Mouse (Mus musculus) ES-E14 (cell line): ENCODE measurements around the gene Mpp3. TPM values are rescaled to one million over a fixed set of nuclear protein-coding genes. Genes with fewer than 3 reads are reported as not detected.

ENCODE experiments used
- DNase-seq: peaks from one replicate; pipeline ENCODE4 v3.0.0-alpha.2; 2013; ENCODE audit warnings: low read depth, low spot score
- H3K27ac ChIP-seq: 2 replicates; pipeline ENCODE4 v1.5.1; 2012; ENCODE audit warnings: low read depth, mild to moderate bottlenecking, low read length, moderate library complexity, mixed read lengths; ENCODE audit not compliant: poor library complexity, insufficient read depth, severe bottlenecking
- H3K36me3 ChIP-seq: 2 replicates; pipeline ENCODE4 v1.6.1; 2012; ENCODE audit warnings: mild to moderate bottlenecking, low read length, moderate library complexity, mixed read lengths; ENCODE audit not compliant: control insufficient read depth, poor library complexity, insufficient read depth, severe bottlenecking
- H3K4me1 ChIP-seq, 2 experiments: fragments of 150-350 bp in 1 of 2; sonication (generic) in 1 of 2; 2 replicates each; pipeline ENCODE4 v1.6.1; 2012; ENCODE audit warnings: low read length in 2 of 2, mild to moderate bottlenecking in 1 of 2, mixed read lengths in 1 of 2; ENCODE audit not compliant: control insufficient read depth in 2 of 2, insufficient read depth in 2 of 2, poor library complexity in 1 of 2
- H3K4me3 ChIP-seq, 2 experiments: fragments of 150-350 bp in 1 of 2; sonication (generic) in 1 of 2; 2 replicates each; pipeline ENCODE4 v1.5.1; 2012; ENCODE audit warnings: low read length in 2 of 2, low read depth in 1 of 2, mild to moderate bottlenecking in 1 of 2, mixed read lengths in 1 of 2; ENCODE audit not compliant: insufficient read depth in 1 of 2, poor library complexity in 1 of 2, severe bottlenecking in 1 of 2
- H3K9ac ChIP-seq: 2 replicates; pipeline ENCODE4 v1.6.1; 2012; ENCODE audit warnings: low read depth, mild to moderate bottlenecking, low read length, mixed read lengths; ENCODE audit not compliant: poor library complexity, insufficient read depth, severe bottlenecking
- H3K9me3 ChIP-seq: fragments of 150-350 bp; sonication (generic); 2 replicates; pipeline ENCODE4 v1.6.1; 2012; ENCODE audit warnings: low read depth, mild to moderate bottlenecking, low read length; ENCODE audit not compliant: control insufficient read depth, insufficient read depth
- CHD2 ChIP-seq: IDR thresholded peaks from 2 replicates; pipeline ENCODE4 v1.6.1; 2014; ENCODE audit warnings: mild to moderate bottlenecking, low read depth, low read length, inconsistent platforms
- HCFC1 ChIP-seq: IDR thresholded peaks from 2 replicates; pipeline ENCODE4 v1.6.1; 2012; ENCODE audit warnings: low read length, inconsistent platforms, borderline replicate concordance; ENCODE audit not compliant: insufficient read depth
- MAFK ChIP-seq: IDR thresholded peaks from 2 replicates; pipeline ENCODE4 v1.6.1; 2014; ENCODE audit warnings: mild to moderate bottlenecking, low read depth, low read length, inconsistent platforms; ENCODE audit not compliant: insufficient read depth
- ZC3H11A ChIP-seq: IDR thresholded peaks from 2 replicates; pipeline ENCODE4 v1.6.1; 2012; ENCODE audit warnings: low read depth, mild to moderate bottlenecking, inconsistent platforms, low read length, borderline replicate concordance
- ZNF384 ChIP-seq: IDR thresholded peaks from 2 replicates; pipeline ENCODE4 v1.6.1; 2012; ENCODE audit warnings: low read depth, low read length, inconsistent platforms
- in situ Hi-C, 2 experiments: fragments of 600-800 bp; cut with MboI; formaldehyde crosslinking; loops; one replicate each; pipeline ENCODE4 v1.15.1; 2025; ENCODE audit warnings: low sequenced_read_pairs in 2 of 2, inconsistent platforms in 1 of 2; ENCODE audit not compliant: unreplicated experiment in 2 of 2
- total RNA-seq: library from RNA; depleted of rRNA; stranded (reverse); fragments of 300-350 nt; gene quantifications from 2 replicates; pipeline ENCODE4 v1.2.3, GENCODE M21; 2012

Gene Mpp3
- total RNA-seq, 1 experiment, result 5.2 TPM

DNA sequence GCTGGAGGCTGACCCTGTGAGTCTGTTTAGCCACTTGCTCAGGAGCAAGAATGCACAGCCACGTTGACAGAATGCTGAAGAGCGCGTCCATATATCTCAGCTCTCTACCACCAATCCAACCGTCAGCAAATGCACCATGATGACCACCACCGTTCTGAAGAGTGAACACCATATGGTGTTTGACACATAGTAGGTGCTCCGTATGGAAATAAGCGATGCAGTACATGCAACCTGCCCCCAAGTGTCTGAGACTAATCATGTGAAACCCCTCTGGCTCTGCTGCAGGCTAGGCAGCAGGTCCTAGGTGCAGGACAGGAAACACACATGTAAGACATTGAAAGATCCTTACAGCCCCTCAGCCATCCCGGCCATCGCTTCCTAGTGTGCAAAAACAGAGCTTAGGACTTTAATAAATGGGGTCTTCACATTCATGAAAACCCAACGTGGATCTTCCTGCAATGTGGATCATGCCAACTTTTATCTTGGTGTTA, 44.8 kb downstream of the Mpp3 start:
- no peak for DNase-seq
- Histone ChIP-seq H3K36me3 (peaks cover 15% of the 10 kb centered on the region; the same call in 1 of the 2 replicates), H3K27ac (0 out of 2 replicates have a peak overlapping the region, but pooled peaks have one; percentile 1), H3K9me3 (no peaks in the 10 kb centered on the region), H3K9ac (0 out of 2 replicates have a peak overlapping the region, but pooled peaks have one; percentile 3), H3K4me3 (0 out of 4 replicates have a peak overlapping the region, but pooled peaks have one; percentile 0), H3K4me1 (peaks cover 8 to 19% of the 10 kb centered on the region in 2 experiments)
- TF ChIP-seq MAFK, result no peak
- no peak for TF ChIP-seq CHD2
- no peak for TF ChIP-seq ZC3H11A
- TF ChIP-seq ZNF384, result no peak
- no peak for TF ChIP-seq HCFC1
- in situ Hi-C loops, result no loop called here

DNA sequence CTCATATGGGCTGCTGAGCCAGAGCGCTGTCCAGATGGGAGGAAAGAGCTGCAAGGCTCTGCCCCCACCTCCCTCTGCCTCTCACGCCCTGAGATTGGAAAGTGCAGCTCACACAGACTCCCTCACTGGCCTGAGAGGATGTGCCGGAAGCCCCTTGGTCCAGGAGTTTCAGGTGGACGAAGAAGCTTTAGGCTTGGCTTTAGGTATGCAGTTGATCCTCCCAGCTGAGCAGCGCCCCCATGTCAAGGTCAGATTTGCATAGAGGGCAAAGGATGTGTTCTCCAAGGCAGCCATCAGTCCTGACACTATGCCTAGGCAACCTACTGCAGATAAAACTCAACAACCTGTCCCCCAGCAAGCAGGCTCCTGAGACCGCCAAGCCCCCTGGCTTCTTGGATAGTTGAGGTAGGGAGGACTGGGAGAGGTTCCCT, 45.3 kb downstream of the Mpp3 start:
- H3K4me3 ChIP-seq, result 0 out of 4 replicates have a peak overlapping the region, but pooled peaks have one; percentile 0 to 12
- H3K9ac ChIP-seq, result 0 out of 2 replicates have a peak overlapping the region, but pooled peaks have one; percentile 3
- peaks cover 8 to 19% of the 10 kb centered on the region in 2 experiments for H3K4me1 ChIP-seq
- TF ChIP-seq CHD2 (no peak), ZNF384 (no peak), MAFK (no peak), ZC3H11A (no peak), HCFC1 (no peak)
- no peak for DNase-seq
- in situ Hi-C loops, result no loop called here
- peak overlapping the region; percentile 1; the same call in 1 of the 2 replicates for H3K27ac ChIP-seq
- no peaks in the 10 kb centered on the region for H3K9me3 ChIP-seq
- H3K36me3 ChIP-seq, result peaks cover 15% of the 10 kb centered on the region; the same call in 1 of the 2 replicates

DNA sequence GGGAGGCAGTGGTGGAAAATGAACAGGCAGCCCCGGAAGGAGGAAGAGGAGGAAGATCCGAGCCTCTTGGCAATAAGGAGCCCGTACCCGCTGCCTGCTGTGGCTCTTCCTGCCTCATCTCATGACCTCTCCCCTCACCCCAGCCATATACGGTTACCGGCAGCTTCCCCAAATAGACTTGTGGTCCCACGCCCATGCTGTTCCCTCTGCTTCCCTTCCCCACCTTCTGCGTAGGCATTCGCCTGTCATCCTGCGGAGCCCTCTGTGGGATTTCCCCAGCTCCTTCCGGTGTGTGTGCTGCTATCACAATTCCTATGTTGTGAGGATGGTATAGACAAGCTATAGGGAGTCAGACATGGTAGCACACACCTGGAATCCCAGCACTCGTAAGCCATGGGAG, 46.4 kb downstream of the Mpp3 start:
- no peak overlapping the region for H3K9ac ChIP-seq
- peaks cover 8 to 19% of the 10 kb centered on the region in 2 experiments for H3K4me1 ChIP-seq
- no peak for TF ChIP-seq HCFC1
- TF ChIP-seq ZNF384, result no peak
- no peak for DNase-seq
- no peaks in the 10 kb centered on the region for H3K9me3 ChIP-seq
- in situ Hi-C loops, result no loop called here
- H3K4me3 ChIP-seq, result no peak overlapping the region
- no peak overlapping the region for H3K27ac ChIP-seq
- H3K36me3 ChIP-seq, result peaks cover 15% of the 10 kb centered on the region; the same call in 1 of the 2 replicates

DNA sequence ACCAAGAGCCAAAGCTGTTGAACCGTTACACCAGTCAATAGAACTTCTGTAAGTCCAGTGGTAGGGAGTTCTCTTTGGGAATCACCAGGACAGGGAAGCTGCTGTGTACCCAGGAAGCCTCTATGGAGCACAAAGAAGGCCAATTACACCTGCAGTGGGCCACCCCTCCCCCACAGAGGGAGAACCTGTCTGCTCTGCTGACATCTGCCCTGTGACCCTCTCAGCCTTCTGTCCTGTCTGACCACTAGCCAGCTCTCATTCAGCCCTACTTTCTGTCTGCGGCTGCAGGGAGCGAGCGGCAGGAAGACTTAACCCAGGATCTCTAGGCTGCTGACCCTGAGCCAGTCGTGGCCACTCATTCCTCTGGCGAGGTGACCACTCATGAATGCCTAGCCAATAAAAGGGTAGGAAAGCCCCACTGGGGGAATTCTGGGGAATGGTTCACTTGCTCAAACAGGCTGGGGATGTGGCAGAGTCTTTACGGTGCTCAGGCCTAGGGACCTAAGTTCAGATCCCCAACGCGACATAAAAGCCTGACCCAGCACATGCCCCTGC, 47.6 kb downstream of the Mpp3 start:
- no peak for DNase-seq
- TF ChIP-seq HCFC1 (no peak), ZNF384 (no peak), CHD2 (no peak), MAFK (no peak), ZC3H11A (no peak)
- no peaks in the 10 kb centered on the region for H3K9me3 ChIP-seq
- H3K4me3 ChIP-seq, result no peak overlapping the region
- H3K27ac ChIP-seq, result no peak overlapping the region
- no peak overlapping the region for H3K9ac ChIP-seq
- peaks cover 15% of the 10 kb centered on the region; the same call in 1 of the 2 replicates for H3K36me3 ChIP-seq
- in situ Hi-C loops, result no loop called here
- H3K4me1 ChIP-seq, result peaks cover 8 to 19% of the 10 kb centered on the region in 2 experiments

DNA sequence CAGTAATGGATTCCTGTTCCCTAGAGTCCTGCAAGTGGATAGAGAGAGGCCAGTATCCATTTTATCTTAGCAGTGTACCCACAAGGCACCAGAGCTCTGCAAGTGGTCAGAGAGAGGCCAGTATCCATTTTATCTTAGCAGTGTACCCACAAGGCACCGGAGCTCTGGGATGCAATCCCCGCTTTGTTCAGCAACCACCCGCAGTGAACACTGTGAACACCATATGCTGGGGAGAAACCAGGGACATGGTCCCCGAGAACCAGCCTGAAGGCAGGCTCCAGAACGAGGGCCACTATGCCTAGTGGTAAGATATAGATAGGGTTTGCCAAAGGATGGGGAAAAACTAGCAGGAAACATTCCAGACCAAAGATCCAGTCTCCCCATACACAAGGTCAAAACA, 49.1 kb downstream of the Mpp3 start:
- TF ChIP-seq ZC3H11A (no peak), CHD2 (no peak)
- no peak for DNase-seq
- Histone ChIP-seq H3K4me3 (no peak overlapping the region), H3K9ac (no peak overlapping the region), H3K36me3 (peaks cover 23% of the 10 kb centered on the region; the same call in 1 of the 2 replicates), H3K9me3 (no peaks in the 10 kb centered on the region), H3K4me1 (peaks cover 8 to 25% of the 10 kb centered on the region in 2 experiments), H3K27ac (no peak overlapping the region)
- in situ Hi-C loops, result loop anchor here in 1 of 2 experiments (5.0 kb wide), 1 partner anchor 57 kb away; no protein-coding TSS in a partner anchor
